Mouse (Mus musculus): ENCODE measurements at regions not wholly inside any gene's neighbourhood (a gene's known extent, or its start where the extent isn't known, plus 50 kb on each side); places are given as distances from the start of the nearest gene placed in this dataset.

GRCm38 (mm10) chr10:37322809-37323208, 184.1 kb upstream of the Marcks start:
- no peak for TF ChIP-seq CTCF (IDR thresholded peaks at IDR 0.05 in 2 of 3, conservative IDR thresholded peaks at IDR 0.05 in 1 of 3; ENCODE audit: control insufficient read depth in 1 of 3, insufficient read depth in 1 of 3, low read depth in 2 of 3, low read length in 3 of 3, poor library complexity in 1 of 3, severe bottlenecking in 1 of 3)
- TF ChIP-seq CHD2 (IDR thresholded peaks at IDR 0.05; ENCODE audit: low read length): no peak
- no peak for TF ChIP-seq POLR2AphosphoS2 (IDR thresholded peaks at IDR 0.05; ENCODE audit: low read length)
- no peak for TF ChIP-seq ZC3H11A (IDR thresholded peaks at IDR 0.05; ENCODE audit: low read depth, low read length)
- TF ChIP-seq EP300 (IDR thresholded peaks at IDR 0.05; ENCODE audit: low read depth in 1 of 2, low read length in 2 of 2): no peak
- no peak for TF ChIP-seq TBP (IDR thresholded peaks at IDR 0.05; ENCODE audit: low read depth, low read length)
- no peak for TF ChIP-seq MAZ (IDR thresholded peaks at IDR 0.05; ENCODE audit: low read depth, low read length)
- TF ChIP-seq POLR2A (IDR thresholded peaks at IDR 0.05; ENCODE audit: control insufficient read depth in 1 of 2, insufficient read depth in 1 of 2, low read depth in 1 of 2, low read length in 2 of 2, poor library complexity in 1 of 2): no peak
- no peak for TF ChIP-seq MAFK (IDR thresholded peaks at IDR 0.05; ENCODE audit: borderline replicate concordance, low read depth, low read length)
